Mouse (Mus musculus) frontal cortex, adult (tissue): Measurements from ENCODE around the gene Dbnl.

Experiments used
- ATAC-seq: cut with Nextera tagmentation; 2 replicates; pipeline ENCODE4 v1.9.2; 2017; ENCODE audit warnings: mild to moderate bottlenecking, moderate library complexity, mixed read lengths; ENCODE audit not compliant: low TSS enrichment

Dbnl gene

DNA sequence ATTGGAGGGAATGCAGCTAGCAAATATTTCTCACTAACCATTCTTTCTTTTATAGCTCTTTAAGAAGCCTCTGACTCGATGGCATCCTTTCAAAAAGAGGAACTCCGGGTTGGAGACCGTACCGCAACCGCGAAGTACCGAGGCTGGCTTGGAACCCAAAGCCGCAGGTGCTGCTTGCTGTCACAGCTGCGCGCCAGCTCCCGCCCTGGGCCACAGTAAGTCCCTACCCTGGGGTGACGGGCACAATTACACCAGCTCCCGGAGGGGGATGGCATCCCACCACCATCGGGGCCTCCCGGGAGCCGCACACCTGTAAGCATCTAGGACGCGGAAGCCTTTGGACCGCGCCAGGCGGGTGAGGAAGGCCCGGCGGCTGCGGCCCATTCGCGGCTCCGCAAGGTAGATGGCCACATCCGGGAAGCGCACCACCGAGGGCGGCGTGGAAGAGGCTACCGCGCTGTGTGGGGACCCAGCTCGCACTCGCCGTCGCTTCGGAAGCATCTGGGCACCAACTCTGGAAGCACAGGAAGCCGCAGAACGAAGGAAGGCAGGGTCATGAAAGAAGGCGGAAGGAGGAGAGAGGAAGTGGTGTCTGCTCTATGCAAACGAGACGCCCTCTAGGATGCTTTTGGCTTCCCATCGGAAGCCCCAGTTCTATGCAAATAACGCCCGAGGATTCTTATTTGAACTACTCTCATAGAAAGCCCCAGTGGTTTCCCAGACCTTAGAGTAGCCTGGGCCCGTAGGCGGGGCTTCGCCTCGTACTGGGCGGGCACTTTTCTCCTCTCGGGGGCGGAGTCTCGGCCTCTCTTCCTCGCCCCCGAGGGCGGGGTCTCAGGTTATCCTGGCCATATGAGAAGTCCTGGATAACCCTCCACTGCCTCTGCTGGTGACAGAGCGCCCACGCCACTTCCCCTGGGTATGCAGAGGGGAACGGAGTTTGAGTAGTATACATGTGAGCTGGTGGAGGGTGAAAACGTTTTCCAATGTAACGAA lies 49.3 kb downstream of the Dbnl start, which contains the start of gene Polm:
Gene Polm, minus strand, starts transcription at position 766 of the 996 bp plus-strand sequence.
- ATAC-seq: peak; percentile 82

DNA sequence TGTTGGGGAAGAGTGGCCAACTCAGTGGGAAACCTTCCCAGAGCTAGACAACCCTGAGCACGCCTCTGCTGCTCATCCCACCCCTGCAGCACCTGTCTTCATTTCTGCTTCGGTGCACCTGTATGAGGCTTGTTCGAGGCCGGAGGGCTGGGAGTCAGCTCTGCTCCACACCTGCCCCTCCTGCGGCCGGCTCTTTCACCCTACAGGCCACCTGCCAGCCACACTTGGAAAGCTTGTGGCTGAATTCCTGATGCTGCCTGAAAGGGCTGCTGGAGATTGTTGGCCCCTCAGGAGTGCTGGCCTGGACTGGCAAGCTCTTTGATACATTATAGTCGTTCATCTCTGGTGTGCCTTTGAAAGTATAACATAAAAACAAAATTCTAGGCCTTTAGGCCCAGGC lies 52.1 kb downstream of the Dbnl start:
- no peak for ATAC-seq

DNA sequence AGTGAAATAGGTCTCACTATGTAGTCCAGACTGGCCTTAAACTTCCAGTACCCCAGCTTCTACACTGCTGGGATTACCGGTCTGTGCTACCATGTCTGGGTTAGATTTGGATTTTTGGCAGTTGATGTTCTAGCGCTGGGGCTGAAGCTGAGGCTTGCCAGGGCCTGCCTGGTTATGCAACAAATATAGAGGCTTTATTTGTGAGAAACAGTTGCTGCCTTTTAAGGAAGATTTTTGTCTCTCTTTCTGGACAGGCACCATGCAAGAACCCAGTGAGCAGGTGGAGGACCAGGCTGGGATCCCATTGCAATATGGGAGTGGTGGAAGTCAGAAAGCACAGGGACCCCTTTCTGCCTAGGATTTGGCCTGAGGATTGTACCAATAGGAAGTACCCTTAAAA lies 53.5 kb downstream of the Dbnl start:
- no peak for ATAC-seq

DNA sequence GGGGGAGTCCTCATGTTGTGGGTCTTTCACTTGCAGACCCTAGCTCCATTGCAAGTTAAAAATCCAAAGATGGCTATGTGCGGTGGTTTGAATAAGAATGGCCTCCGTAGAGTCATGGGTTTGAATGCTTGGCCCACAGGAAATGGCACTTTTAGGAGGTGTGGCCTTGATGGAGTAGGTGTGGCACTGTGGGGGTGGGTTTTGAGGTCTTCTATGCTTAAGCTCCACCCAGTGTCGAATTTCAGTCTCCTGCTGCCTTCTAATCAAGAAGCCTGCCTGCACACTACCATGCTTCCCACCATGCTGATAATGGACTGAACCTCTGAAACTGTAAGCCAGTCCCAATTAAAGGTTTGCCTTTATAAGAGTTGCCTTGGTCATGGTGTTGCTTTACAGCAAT lies 54.8 kb downstream of the Dbnl start:
- ATAC-seq: no peak

DNA sequence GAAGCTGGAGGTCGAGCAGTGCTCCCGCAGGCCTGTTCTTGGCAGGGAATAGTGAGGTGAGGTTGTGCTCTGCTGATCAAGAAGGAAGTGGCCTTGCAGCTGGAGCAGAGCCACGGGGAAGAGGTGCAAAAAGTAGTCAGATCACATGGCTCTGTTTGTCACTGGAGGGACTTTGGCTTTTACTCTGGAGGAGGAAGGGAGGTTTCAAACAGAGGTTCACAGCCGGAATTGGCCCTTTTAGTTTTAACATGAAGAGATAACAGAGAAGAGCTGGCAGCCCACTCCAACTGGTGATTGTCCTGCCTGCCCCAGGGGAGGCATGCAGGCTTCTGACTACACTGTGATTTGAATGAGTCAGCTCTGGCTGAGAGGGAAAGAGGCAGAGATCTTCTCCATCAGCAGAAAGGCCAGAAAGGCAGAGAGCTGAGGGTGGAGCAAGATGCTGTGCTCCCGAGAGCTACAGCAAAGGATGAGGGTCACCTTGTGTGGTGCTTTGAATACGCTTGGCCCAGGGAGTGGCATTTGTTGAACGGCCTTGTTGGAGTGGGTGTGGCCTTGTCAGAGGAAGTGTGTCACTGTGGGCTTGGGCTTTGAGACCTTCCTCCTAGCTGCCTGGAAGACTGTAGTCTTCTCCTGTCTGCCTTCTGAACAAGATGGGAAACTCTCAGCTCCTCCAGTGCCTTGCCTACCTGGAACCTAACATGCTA lies 58.5 kb downstream of the Dbnl start:
- no peak for ATAC-seq

DNA sequence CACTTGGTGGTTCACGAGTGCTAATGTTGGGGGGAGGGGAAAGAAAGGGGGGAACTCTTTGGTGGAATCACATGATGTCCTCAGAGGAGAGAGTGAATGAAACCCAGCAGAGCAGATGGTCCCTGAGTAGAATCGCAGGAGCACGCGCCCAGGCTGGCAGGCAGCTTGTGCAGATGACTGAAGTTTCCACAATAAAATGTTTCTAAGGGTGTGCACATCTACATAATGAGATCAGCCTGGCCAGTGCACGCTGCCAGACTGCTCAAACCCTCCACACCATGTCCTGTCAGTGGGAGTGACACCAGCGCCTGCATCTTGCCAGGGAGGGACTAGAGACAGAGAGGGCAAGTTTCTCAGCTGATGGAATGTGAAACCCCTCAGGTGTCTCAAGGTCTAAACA lies 60.5 kb downstream of the Dbnl start:
- ATAC-seq: peak; percentile 89

DNA sequence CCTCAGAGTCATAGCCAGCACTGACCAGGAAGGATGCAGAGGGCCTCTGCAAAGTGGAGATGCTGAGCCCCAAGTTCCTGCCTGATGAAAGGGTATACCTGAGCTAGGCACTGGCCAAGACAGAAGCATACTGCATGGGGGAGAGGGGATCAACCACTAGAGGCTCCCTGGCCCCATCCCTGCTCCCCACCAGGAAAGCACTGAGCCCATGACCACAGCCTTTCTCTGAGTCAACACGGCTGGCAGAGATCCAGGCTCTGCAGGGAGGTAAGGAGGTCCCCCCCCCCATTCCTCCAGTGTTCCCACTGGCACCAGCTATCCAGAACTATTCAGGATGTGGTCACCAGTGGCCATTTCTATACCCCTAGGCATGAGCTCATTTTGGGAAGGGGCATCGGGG lies 61.0 kb downstream of the Dbnl start:
- ATAC-seq: no peak

DNA sequence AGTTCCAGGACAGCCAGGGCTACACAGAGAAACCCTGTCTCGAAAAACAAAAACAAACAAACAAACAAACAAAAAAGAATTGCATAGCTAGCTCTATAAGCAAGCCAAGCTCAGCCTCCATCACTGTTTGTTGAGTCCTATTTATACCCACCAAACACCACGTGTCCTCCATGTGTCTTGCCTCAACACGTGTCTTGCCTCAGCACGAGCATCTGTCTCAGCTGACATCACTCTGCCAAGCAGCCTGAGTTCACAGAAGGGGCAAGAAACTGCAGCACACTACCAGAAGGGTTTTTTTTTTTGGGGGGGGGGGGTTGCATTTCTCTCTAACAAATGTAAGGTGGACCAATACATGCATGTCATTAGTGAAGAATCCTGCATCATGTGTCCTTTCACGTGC lies 62.2 kb downstream of the Dbnl start:
- ATAC-seq: no peak
